ENCODE assay signal across 13 mouse cellular contexts in genomic region chr15:80171286-80171685, GRCm38 (mm10). TPM values are rescaled to one million over a fixed set of nuclear protein-coding genes. Genes with fewer than 3 reads are reported as not detected.
DNase-seq lines count a peak whose midpoint lies in the region; ATAC-seq lines count a peak whose summit lies in the region.
"Had no signal": no experiment of that assay in that cellular context is flagged by ENCODE, and none has a peak within 500 bp of the region (broad histone marks: within the 10 kb centered on the region; RNA-seq: fewer than 3 reads in every experiment).

No protein-coding gene starts in this region.

- no peaks in the 10 kb centered on the region for H3K36me3 ChIP-seq in forebrain, embryonic 10.5 days (replicated peaks)
- no peaks in the 10 kb centered on the region for H3K36me3 ChIP-seq in forebrain, embryonic 11.5 days (ENCODE audit: control insufficient read depth, insufficient read depth, low read length)
- H3K36me3 ChIP-seq in liver, embryonic 11.5 days (ENCODE audit: control insufficient read depth, insufficient read depth, low read length), result no peaks in the 10 kb centered on the region
- H3K36me3 ChIP-seq in embryonic facial prominence, embryonic 11.5 days (replicated peaks; ENCODE audit: control insufficient read depth, insufficient read depth, low read depth, low read length), result no peaks in the 10 kb centered on the region
- H3K36me3 ChIP-seq in neural tube, embryonic 12.5 days, result no peaks in the 10 kb centered on the region

- H3K9me3 ChIP-seq in forebrain, embryonic 10.5 days, result no peaks in the 10 kb centered on the region
- H3K9me3 ChIP-seq in forebrain, embryonic 11.5 days (ENCODE audit: control insufficient read depth, low read length), result no peaks in the 10 kb centered on the region
- no peaks in the 10 kb centered on the region for H3K9me3 ChIP-seq in liver, embryonic 11.5 days (ENCODE audit: control insufficient read depth, low read length)
- H3K9me3 ChIP-seq in embryonic facial prominence, embryonic 11.5 days (replicated peaks; ENCODE audit: control insufficient read depth, low read length), result no peaks in the 10 kb centered on the region
- H3K9me3 ChIP-seq in neural tube, embryonic 12.5 days, result no peaks in the 10 kb centered on the region

- 9% methylated on average over 8 of the region's 8 CpGs for WGBS in forebrain, embryonic 10.5 days
- WGBS in forebrain, embryonic 11.5 days, result 4% methylated on average over 8 of the region's 8 CpGs
- 7% methylated on average over 8 of the region's 8 CpGs for WGBS in liver, embryonic 11.5 days
- WGBS in embryonic facial prominence, embryonic 11.5 days, result 3% methylated on average over 8 of the region's 8 CpGs
- WGBS in neural tube, embryonic 12.5 days, result 10% methylated on average over 8 of the region's 8 CpGs

- no peak overlapping the region for H3K9ac ChIP-seq in forebrain, embryonic 11.5 days (ENCODE audit: low read length)
- H3K9ac ChIP-seq in liver, embryonic 11.5 days (ENCODE audit: low read depth, low read length), result no peak overlapping the region
- no peak overlapping the region for H3K9ac ChIP-seq in embryonic facial prominence, embryonic 11.5 days (replicated peaks; ENCODE audit: low read length)
- no peak overlapping the region for H3K9ac ChIP-seq in neural tube, embryonic 12.5 days
- H3K9ac ChIP-seq: liver, embryonic 14.5 days had no signal

- no peak for DNase-seq in forebrain, embryonic 10.5 days (ENCODE audit: extremely low spot score, low spot score)
- DNase-seq in forebrain, embryonic 11.5 days (ENCODE audit: low spot score), result no peak
- DNase-seq in liver, embryonic 11.5 days (ENCODE audit: low spot score), result no peak
- no peak for DNase-seq in liver
- peak; percentile 53 for DNase-seq in embryonic facial prominence, embryonic 11.5 days (ENCODE audit: low spot score)
- no peak for DNase-seq in layer of hippocampus, adult 9-11 months
- DNase-seq in left cerebral cortex, adult 18-20 months (ENCODE audit: low spot score in 2 of 2), result no peak
- DNase-seq: cerebellum, adult 9-10 months; heart, postnatal 4 days; midbrain, embryonic 14.5 days had no signal

- H3K27me3 ChIP-seq in forebrain, embryonic 10.5 days (ENCODE audit: poor library complexity, severe bottlenecking), result peaks cover 28% of the 10 kb centered on the region
- no peaks in the 10 kb centered on the region for H3K27me3 ChIP-seq in forebrain, embryonic 11.5 days (ENCODE audit: control insufficient read depth, insufficient read depth, low read length)
- H3K27me3 ChIP-seq in liver, embryonic 11.5 days (replicated peaks; ENCODE audit: control insufficient read depth, insufficient read depth, low read length), result peaks cover 61% of the 10 kb centered on the region
- H3K27me3 ChIP-seq in embryonic facial prominence, embryonic 11.5 days (ENCODE audit: control insufficient read depth, insufficient read depth, low read length), result no peaks in the 10 kb centered on the region
- H3K27me3 ChIP-seq in neural tube, embryonic 12.5 days (replicated peaks), result no peaks in the 10 kb centered on the region
- H3K27me3 ChIP-seq: Patski had no signal

- H3K27ac ChIP-seq in forebrain, embryonic 10.5 days, result peak overlapping the region; percentile 71; the same call in 1 of the 2 replicates
- no peak overlapping the region for H3K27ac ChIP-seq in forebrain, embryonic 11.5 days (ENCODE audit: low read depth, low read length)
- no peak overlapping the region for H3K27ac ChIP-seq in liver, embryonic 11.5 days (ENCODE audit: low read depth, low read length)
- H3K27ac ChIP-seq in embryonic facial prominence, embryonic 11.5 days (replicated peaks; ENCODE audit: low read depth, low read length), result no peak overlapping the region
- H3K27ac ChIP-seq in neural tube, embryonic 12.5 days, result no peak overlapping the region
- H3K27ac ChIP-seq: liver, embryonic 14.5 days had no signal

- no peak for ATAC-seq in forebrain, embryonic 11.5 days (replicated peaks; ENCODE audit: low FRiP score)
- no peak for ATAC-seq in liver, embryonic 11.5 days (replicated peaks; ENCODE audit: low FRiP score)
- ATAC-seq in embryonic facial prominence, embryonic 11.5 days (replicated peaks; ENCODE audit: insufficient number of reproducible peaks, low FRiP score, low TSS enrichment, low read depth), result no peak
- no peak for ATAC-seq in neural tube, embryonic 12.5 days (ENCODE audit: low FRiP score, low read depth)
- ATAC-seq: Patski had no signal

- no peak overlapping the region for H3K4me2 ChIP-seq in forebrain, embryonic 11.5 days (ENCODE audit: low read depth, low read length, severe bottlenecking)
- H3K4me2 ChIP-seq in liver, embryonic 11.5 days, result peak overlapping the region; percentile 33
- 0 out of 2 replicates have a peak overlapping the region, but pooled peaks have one; percentile 4 for H3K4me2 ChIP-seq in embryonic facial prominence, embryonic 11.5 days (ENCODE audit: low read depth, low read length)
- H3K4me2 ChIP-seq in neural tube, embryonic 12.5 days (replicated peaks), result peak overlapping the region; percentile 7; the same call in 1 of the 2 replicates

- H3K4me3 ChIP-seq in forebrain, embryonic 10.5 days, result peak overlapping the region; percentile 31
- H3K4me3 ChIP-seq in forebrain, embryonic 11.5 days (ENCODE audit: low read depth, low read length), result no peak overlapping the region
- no peak overlapping the region for H3K4me3 ChIP-seq in liver, embryonic 11.5 days (ENCODE audit: low read depth, low read length)
- H3K4me3 ChIP-seq in embryonic facial prominence, embryonic 11.5 days (ENCODE audit: low read depth, low read length), result no peak overlapping the region
- H3K4me3 ChIP-seq in neural tube, embryonic 12.5 days, result no peak overlapping the region

- H3K4me1 ChIP-seq in forebrain, embryonic 10.5 days, result peaks cover 56% of the 10 kb centered on the region
- H3K4me1 ChIP-seq in forebrain, embryonic 11.5 days (replicated peaks; ENCODE audit: control insufficient read depth, insufficient read depth, low read length), result peaks cover 11% of the 10 kb centered on the region; the same call in 1 of the 2 replicates
- H3K4me1 ChIP-seq in liver, embryonic 11.5 days (replicated peaks; ENCODE audit: control insufficient read depth, insufficient read depth, low read length), result peaks cover 3% of the 10 kb centered on the region
- H3K4me1 ChIP-seq in embryonic facial prominence, embryonic 11.5 days (ENCODE audit: control insufficient read depth, insufficient read depth, low read length), result peaks cover 8% of the 10 kb centered on the region
- peaks cover 19% of the 10 kb centered on the region for H3K4me1 ChIP-seq in neural tube, embryonic 12.5 days

RNA-seq across cellular contexts. Expression of gene Mgat3, which starts 2.2 kb away (rescaled TPM):
- 5.1 and 5.9 TPM in 2 replicates for polyA plus RNA-seq in forebrain, embryonic 10.5 days (2016; fragmentation: Nextera tagmentation; extraction: Ambion mirVana)
- polyA plus RNA-seq in forebrain, embryonic 11.5 days (2014; fragmentation: Nextera tagmentation; extraction: Ambion mirVana), result 8.8 and 9.2 TPM in 2 replicates
- polyA plus RNA-seq in liver, embryonic 11.5 days (2014; fragmentation: Nextera tagmentation; extraction: Ambion mirVana), result 2.5 and 2.7 TPM in 2 replicates
- polyA plus RNA-seq in embryonic facial prominence, embryonic 11.5 days (2014; fragmentation: Nextera tagmentation; extraction: Ambion mirVana), result 9.9 and 10.5 TPM in 2 replicates
- polyA plus RNA-seq in neural tube, embryonic 12.5 days (2016; fragmentation: Nextera tagmentation; extraction: Ambion mirVana), result 13.7 and 13.8 TPM in 2 replicates
- 100 to 1,000 TPM; 124 TPM for total RNA-seq in left cerebral cortex, adult 18-20 months (2021)

RNA-seq across cellular contexts. Expression of gene Tab1, which starts 38.4 kb away (rescaled TPM):
- polyA plus RNA-seq in forebrain, embryonic 10.5 days (2016; fragmentation: Nextera tagmentation; extraction: Ambion mirVana), result 40.8 and 42.8 TPM in 2 replicates
- polyA plus RNA-seq in forebrain, embryonic 11.5 days (2014; fragmentation: Nextera tagmentation; extraction: Ambion mirVana), result 36.7 and 40.0 TPM in 2 replicates
- 25.9 and 28.7 TPM in 2 replicates for polyA plus RNA-seq in liver, embryonic 11.5 days (2014; fragmentation: Nextera tagmentation; extraction: Ambion mirVana)
- polyA plus RNA-seq in embryonic facial prominence, embryonic 11.5 days (2014; fragmentation: Nextera tagmentation; extraction: Ambion mirVana), result 26.8 and 26.9 TPM in 2 replicates
- 41.6 and 42.4 TPM in 2 replicates for polyA plus RNA-seq in neural tube, embryonic 12.5 days (2016; fragmentation: Nextera tagmentation; extraction: Ambion mirVana)
- total RNA-seq in left cerebral cortex, adult 18-20 months (2021), result 10 to 100 TPM; 23.8 to 25.7 TPM
